Mouse (Mus musculus) heart, embryonic 13.5 days (tissue): ENCODE results near the gene Tdp1. TPM values are rescaled to one million over a fixed set of nuclear protein-coding genes. Genes with fewer than 3 reads are reported as not detected.

Experiments used
- microRNA-seq: library from miRNA; unstranded; fragments of <30 nt; microRNA quantifications from one replicate; pipeline ENCODE4, GENCODE M21; 2016
- polyA plus RNA-seq: library from polyadenylated mRNA; unstranded; fragments of >200 nt; fragmentation: Nextera tagmentation; extraction: Ambion mirVana; gene quantifications from 2 replicates; pipeline ENCODE4 v1.2.1, GENCODE M21; 2015

The Tdp1 gene
- polyA plus RNA-seq, 1 experiment from 2014 or later, result 30.2 TPM

Small RNA genes within 50 kb of the gene (microRNA-seq; reads per million reads assigned to microRNA genes)
- gene Gm23291, result not detected

Other genes starting within 250 kb of the Tdp1 start
- 8.9 and 10.8 TPM in 2 replicates for gene Efcab11, start 78 bp upstream of the Tdp1 start, polyA plus RNA-seq
- gene Kcnk13, start 80.0 kb downstream of the Tdp1 start, polyA plus RNA-seq, result 0.23 and 0.43 TPM in 2 replicates
- 196 and 207 TPM in 2 replicates for gene Psmc1, start 225.6 kb downstream of the Tdp1 start, polyA plus RNA-seq